Mouse (Mus musculus): ENCODE results near the gene Cyp2f2.

GRCm38 (mm10) chr7:27168371-27168770 is 48.7 kb downstream of the Cyp2f2 start:
- TF ChIP-seq POLR2A (IDR thresholded peaks at IDR 0.05; ENCODE audit: insufficient read depth, low read depth, low read length) = no peak
- no peak for TF ChIP-seq CTCF (IDR thresholded peaks at IDR 0.05)

Data from heart, adult 2 months (tissue).